Mouse (Mus musculus) embryonic facial prominence, embryonic 10.5 days (tissue): Measurements from ENCODE around the gene Gpr153. TPM values are rescaled to one million over a fixed set of nuclear protein-coding genes. Genes with fewer than 3 reads are reported as not detected.

Experiments
- DNase-seq: peaks from one replicate; pipeline ENCODE4 v3.0.0-alpha.2; 2017; ENCODE audit warnings: low spot score
- H3K27ac ChIP-seq: fragments of 300-500 bp; sonication (generic); replicated peaks from 2 replicates; pipeline ENCODE4 v1.5.1; 2016; ENCODE audit warnings: mild to moderate bottlenecking
- H3K27me3 ChIP-seq: fragments of 300-500 bp; sonication (generic); replicated peaks from 2 replicates; pipeline ENCODE4 v1.6.1; 2016; ENCODE audit warnings: low read depth, mild to moderate bottlenecking; ENCODE audit not compliant: poor library complexity, severe bottlenecking
- H3K36me3 ChIP-seq: fragments of 300-500 bp; sonication (generic); replicated peaks from 2 replicates; pipeline ENCODE4 v1.6.1; 2016; ENCODE audit warnings: mild to moderate bottlenecking, moderate library complexity
- H3K4me1 ChIP-seq: fragments of 300-500 bp; sonication (generic); 2 replicates; pipeline ENCODE4 v1.6.1; 2016
- H3K4me3 ChIP-seq: fragments of 300-500 bp; sonication (generic); 2 replicates; pipeline ENCODE4 v1.5.1; 2016; ENCODE audit warnings: mild to moderate bottlenecking, moderate library complexity
- H3K9me3 ChIP-seq: fragments of 300-500 bp; sonication (generic); 2 replicates; pipeline ENCODE4 v1.6.1; 2016; ENCODE audit warnings: mild to moderate bottlenecking
- WGBS: fragments of 180-500 bp; shearing (Covaris S2); methylation state at CpG from one replicate; pipeline ENCODE4 v1.1.7; 2016; 5-methylcytosine and 5-hydroxymethylcytosine counted together
- polyA plus RNA-seq: library from polyadenylated mRNA; unstranded; fragments of >200 nt; fragmentation: Nextera tagmentation; extraction: Ambion mirVana; gene quantifications from 2 replicates; pipeline ENCODE4 v1.2.1, GENCODE M21; 2016

The Gpr153 gene
- polyA plus RNA-seq, 1 experiment from 2014 or later, result 2.7 TPM

DNA sequence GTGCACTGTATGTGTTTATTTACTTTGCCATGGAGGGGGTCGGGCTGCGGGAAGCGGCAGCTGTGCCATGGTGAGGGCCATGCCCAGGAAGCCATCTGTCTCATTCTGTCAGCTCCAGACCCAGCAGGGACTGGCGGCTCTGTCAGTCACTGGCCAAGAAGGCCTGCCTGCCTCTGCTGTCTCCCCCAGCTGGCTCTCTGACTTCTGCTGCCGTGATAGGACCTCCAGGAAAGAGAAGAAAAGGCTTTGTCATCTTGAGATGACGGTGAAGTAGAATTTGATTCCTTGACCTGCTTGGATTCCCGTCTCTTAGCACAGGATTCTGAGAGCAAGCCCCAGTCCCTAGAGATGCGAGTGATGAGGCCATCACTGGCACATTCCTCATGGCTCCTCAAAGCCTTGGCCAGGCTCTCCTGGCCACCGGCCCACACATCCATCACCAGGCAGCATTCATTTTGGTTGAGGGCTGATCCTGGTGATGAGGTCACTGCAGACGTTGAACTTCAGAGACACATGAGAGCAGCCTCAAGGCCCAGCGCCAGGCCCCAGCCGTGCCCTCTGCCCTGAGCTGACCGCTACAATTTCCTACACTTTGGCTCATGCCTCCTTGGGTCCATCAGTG is 6.2 kb upstream of the Gpr153 start:
- H3K36me3 ChIP-seq, result no peaks in the 10 kb centered on the region; the same call in 1 of the 2 replicates
- H3K4me3 ChIP-seq, result no peak overlapping the region
- H3K9me3 ChIP-seq, result no peaks in the 10 kb centered on the region
- H3K4me1 ChIP-seq, result peaks cover 68% of the 10 kb centered on the region
- H3K27me3 ChIP-seq, result peaks cover 25% of the 10 kb centered on the region
- 84% methylated on average over 13 of the region's 13 CpGs for WGBS
- H3K27ac ChIP-seq, result no peak overlapping the region
- no peak for DNase-seq

DNA sequence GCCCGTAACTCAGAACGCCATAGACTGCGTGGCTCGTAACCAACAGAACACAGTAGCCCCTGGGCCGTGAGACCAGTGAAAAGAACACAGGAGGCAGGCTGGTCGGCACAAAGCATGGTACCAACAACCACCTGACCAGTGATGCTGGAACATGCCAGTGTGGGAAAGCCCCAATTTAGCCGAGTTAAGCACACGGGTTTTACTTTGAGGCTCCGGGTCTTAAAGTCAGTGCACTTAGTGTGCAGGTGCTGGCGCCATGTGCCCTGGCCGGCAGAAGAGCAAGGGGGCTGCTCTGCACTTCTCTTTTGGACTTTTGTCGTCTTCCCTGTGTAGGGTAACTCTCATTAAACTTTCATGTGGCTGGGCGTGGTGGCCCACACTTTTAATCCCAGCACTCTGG is 4.1 kb upstream of the Gpr153 start:
- WGBS, result 85% methylated on average over 13 of the region's 13 CpGs
- H3K27ac ChIP-seq, result no peak overlapping the region
- H3K36me3 ChIP-seq, result no peaks in the 10 kb centered on the region; the same call in 1 of the 2 replicates
- H3K4me1 ChIP-seq, result peaks cover 69% of the 10 kb centered on the region
- no peaks in the 10 kb centered on the region for H3K9me3 ChIP-seq
- no peak for DNase-seq
- H3K27me3 ChIP-seq, result peaks cover 46% of the 10 kb centered on the region
- H3K4me3 ChIP-seq, result no peak overlapping the region

DNA sequence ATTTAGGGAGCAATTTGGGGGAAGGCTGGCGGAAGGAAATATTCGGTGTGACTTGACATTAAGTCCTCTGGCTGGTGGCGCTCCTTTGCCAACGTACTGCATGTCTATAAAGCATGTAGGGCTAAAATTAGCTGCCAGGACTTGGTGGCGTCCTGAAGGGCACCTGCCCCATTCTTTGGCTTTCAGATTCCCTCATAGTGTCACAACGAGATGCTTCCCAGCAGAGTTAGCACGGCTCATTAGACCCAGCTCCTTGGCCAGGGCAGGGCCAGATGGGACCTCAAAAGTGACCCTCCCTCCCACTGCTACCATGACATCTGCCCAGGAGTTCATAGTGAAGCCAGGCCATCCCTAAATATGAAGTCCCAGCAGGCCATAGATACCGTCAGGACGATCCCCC is 3.4 kb upstream of the Gpr153 start:
- Histone ChIP-seq H3K27me3 (peaks cover 52% of the 10 kb centered on the region), H3K4me1 (peaks cover 72% of the 10 kb centered on the region), H3K4me3 (no peak overlapping the region), H3K36me3 (no peaks in the 10 kb centered on the region; the same call in 1 of the 2 replicates), H3K27ac (no peak overlapping the region), H3K9me3 (no peaks in the 10 kb centered on the region)
- no peak for DNase-seq
- 83% methylated on average over 9 of the region's 9 CpGs for WGBS

DNA sequence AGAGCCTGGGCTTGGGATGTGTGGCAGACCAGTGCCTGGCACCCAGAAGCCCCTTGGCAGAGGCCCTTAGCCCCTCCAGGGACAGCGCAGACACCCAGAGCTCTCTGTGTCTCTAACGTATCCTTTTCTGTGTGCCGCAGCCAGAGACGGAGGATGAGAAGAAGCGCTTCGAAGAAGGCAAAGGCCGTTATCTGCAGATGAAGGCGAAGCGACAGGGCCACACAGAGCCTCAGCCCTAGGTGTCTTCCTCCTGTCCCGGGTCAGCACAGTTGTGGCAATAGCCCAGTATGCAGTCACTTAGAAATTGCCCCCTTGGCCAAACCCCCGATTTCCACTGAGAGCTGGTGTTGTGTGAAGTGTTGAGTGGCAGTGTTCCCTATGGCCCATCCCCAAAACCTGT is 2.7 kb upstream of the Gpr153 start:
- peaks cover 69% of the 10 kb centered on the region for H3K4me1 ChIP-seq
- H3K27me3 ChIP-seq, result peaks cover 59% of the 10 kb centered on the region
- H3K27ac ChIP-seq, result no peak overlapping the region
- WGBS, result 89% methylated on average over 11 of the region's 11 CpGs
- no peaks in the 10 kb centered on the region for H3K9me3 ChIP-seq
- H3K36me3 ChIP-seq, result no peaks in the 10 kb centered on the region; the same call in 1 of the 2 replicates
- no peak overlapping the region for H3K4me3 ChIP-seq
- DNase-seq, result no peak

DNA sequence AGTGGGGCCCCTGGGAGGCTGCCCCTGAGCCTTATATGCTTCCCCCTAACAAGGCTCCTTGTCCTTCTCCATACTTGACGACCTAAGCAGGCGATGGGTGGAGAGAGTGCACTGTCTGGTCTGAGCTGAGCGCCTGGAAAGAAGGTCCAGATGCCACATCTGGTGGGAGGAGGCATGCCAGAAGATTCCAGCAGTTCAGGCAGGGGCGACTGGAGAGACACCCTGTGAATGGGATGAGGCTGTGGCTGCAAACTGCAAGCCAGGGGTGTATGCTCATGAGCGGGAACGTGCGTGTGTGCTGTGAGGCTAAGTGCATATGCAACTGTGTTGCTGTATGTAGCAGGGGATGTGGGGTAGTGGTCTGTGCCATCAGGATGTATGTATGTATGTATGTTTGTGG is 2.0 kb upstream of the Gpr153 start:
- H3K9me3 ChIP-seq, result no peaks in the 10 kb centered on the region
- WGBS, result 66% methylated on average over 7 of the region's 7 CpGs
- 0 out of 2 replicates have a peak overlapping the region, but pooled peaks have one; percentile 10 for H3K27ac ChIP-seq
- DNase-seq, result no peak
- peaks cover 66% of the 10 kb centered on the region for H3K27me3 ChIP-seq
- peaks cover 74% of the 10 kb centered on the region for H3K4me1 ChIP-seq
- H3K36me3 ChIP-seq, result no peaks in the 10 kb centered on the region; the same call in 1 of the 2 replicates
- H3K4me3 ChIP-seq, result no peak overlapping the region

DNA sequence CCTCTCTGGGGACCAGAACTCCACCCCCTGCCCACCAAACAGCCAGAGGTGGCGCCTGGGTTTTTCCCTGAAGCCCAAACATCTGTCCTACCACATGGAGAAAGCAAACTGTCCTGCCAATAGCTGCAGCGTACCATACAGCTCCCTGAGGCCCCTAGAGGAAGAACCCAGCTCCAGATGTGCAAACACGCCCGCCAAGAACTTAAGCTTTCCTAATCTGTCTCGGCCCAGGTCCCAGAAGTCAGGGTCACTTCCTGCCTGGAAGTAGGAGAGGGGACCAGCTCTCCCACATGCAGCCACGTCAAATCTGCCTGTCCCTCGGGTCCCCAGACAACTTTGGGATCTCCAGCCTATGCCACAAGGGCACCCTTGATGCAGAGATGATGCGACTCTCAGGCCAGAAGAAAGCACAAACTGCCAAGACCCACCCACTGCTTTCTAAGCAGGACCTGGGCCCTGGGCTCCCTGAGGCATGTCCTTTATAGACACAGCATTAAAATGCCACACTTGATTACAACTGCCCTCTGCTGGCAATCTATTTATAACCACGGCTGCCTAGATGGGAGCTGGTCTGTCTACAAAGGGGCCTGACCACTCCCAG is 1.5 kb upstream of the Gpr153 start:
- DNase-seq, result peak; percentile 40
- WGBS, result 24% methylated on average over 9 of the region's 9 CpGs
- H3K27ac ChIP-seq, result 0 out of 2 replicates have a peak overlapping the region, but pooled peaks have one; percentile 14
- H3K4me1 ChIP-seq, result peaks cover 72% of the 10 kb centered on the region
- no peaks in the 10 kb centered on the region; the same call in 1 of the 2 replicates for H3K36me3 ChIP-seq
- peaks cover 70% of the 10 kb centered on the region for H3K27me3 ChIP-seq
- H3K9me3 ChIP-seq, result no peaks in the 10 kb centered on the region
- H3K4me3 ChIP-seq, result peak overlapping the region; percentile 5; the same call in 1 of the 2 replicates

DNA sequence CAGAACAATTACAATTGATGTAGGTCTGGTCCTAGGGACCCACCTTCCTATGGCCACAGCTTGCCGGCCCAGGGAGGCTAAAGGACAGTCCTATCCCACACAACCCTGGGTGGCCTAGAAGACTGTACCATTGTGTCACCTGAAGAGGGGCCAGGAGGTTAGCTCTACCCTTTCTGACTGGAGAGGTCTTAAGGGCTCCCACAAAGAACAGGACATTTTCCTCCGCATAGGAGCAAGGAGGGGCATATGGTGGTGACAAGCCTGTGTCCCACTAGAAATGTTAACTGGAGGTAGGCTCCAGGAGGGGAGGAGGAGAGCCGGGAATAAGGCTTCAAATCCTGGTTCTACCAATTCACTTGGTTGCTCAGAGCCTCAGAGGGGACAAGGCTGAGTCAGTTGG is 841 bp upstream of the Gpr153 start:
- DNase-seq, result no peak
- peak overlapping the region; percentile 75; the same call in 1 of the 2 replicates for H3K4me3 ChIP-seq

DNA sequence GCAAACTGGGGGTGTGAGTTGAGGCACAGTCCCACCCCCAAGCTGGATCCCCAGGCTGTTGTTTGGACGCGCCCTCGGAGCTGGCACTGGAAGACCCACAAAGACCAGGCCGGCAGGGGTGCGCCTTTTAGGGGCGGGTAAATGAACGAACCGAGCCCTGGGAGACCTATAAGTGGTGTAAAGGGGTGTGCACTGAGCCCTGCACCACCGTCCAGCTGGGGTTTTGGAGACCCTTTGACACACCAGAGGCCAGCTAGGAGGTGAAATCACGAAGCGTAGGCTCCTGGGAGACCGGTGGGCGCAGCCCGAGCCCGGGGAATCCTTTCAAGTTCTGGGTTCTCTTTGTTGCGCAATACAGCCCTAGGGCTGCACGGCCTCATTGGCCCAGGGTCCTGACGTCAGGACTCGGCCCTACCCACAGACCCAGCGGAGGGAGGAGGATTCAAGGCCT is 674 bp downstream of the Gpr153 start:
- whole genome bisulfite sequencing, result under 1% methylated on average over 20 of the region's 20 CpGs
- H3K4me3 ChIP-seq, result peak overlapping the region; percentile 75
- H3K9me3 ChIP-seq, result no peaks in the 10 kb centered on the region
- DNase-seq, result peak; percentile 66
- H3K27me3 ChIP-seq, result peaks cover 81% of the 10 kb centered on the region
- no peaks in the 10 kb centered on the region for H3K36me3 ChIP-seq
- H3K27ac ChIP-seq, result peak overlapping the region; percentile 81
- peaks cover 61% of the 10 kb centered on the region for H3K4me1 ChIP-seq

More for the DNA sequence above, 841 bp upstream of the Gpr153 start:
- H3K9me3 ChIP-seq, result no peaks in the 10 kb centered on the region
- peak overlapping the region; percentile 14; the same call in 1 of the 2 replicates for H3K27ac ChIP-seq
- 15% methylated on average over 3 of the region's 3 CpGs for WGBS
- H3K36me3 ChIP-seq, result no peaks in the 10 kb centered on the region; the same call in 1 of the 2 replicates
- peaks cover 66% of the 10 kb centered on the region for H3K4me1 ChIP-seq
- H3K27me3 ChIP-seq, result peaks cover 70% of the 10 kb centered on the region

DNA sequence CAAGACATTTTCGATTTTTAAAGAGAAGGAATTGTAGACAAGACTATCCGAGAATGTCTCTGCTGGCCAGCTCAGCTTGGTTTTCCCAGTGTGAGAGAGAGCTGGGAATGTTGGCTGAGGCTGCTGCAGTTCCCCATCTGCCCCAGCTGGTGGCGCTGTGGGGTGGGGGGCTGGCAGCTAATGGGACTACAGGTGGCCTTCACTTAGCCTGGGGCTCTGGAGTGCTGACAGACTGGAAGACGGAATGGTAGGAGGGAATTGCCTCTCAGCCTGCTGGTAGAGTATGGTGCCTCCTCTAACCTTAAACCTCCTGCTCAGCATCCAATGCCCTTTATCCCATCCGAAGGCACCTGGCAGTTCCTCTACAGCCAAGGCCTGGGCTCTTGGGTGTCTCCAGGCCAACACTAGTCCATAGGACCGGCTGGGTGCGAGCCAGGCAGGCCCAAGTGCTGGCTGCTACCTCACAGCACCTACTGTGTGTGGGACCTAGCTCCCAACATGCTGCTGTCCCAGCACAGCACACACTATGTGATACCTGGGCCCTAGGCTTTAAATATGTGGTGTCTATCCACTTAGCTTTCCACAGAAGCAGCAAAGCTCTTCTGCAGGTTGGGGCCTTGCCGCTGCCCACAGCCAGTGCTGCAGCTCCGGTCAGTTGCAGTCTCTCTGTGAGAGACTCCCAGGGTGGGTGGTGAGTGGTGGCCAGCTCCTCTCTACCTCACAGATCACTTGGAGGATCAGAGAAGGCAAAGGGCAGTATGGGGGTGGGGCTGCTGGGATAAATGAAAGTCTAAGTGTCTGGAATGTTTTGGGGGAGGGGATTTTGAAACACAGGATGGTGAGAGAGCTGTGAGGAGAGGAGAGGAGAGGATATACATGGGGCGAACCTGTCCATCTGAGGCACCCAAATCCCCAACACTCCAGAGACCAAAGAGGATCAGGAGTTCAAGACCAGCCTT is 2.6 kb downstream of the Gpr153 start:
- peaks cover 88% of the 10 kb centered on the region for H3K27me3 ChIP-seq
- no peak overlapping the region for H3K4me3 ChIP-seq
- 47% methylated on average over 10 of the region's 10 CpGs for WGBS
- peaks cover 49% of the 10 kb centered on the region for H3K4me1 ChIP-seq
- peak; percentile 66 for DNase-seq
- H3K36me3 ChIP-seq, result 0 out of 2 replicates have a peak, but pooled peaks cover 3% of the 10 kb centered on the region
- no peaks in the 10 kb centered on the region for H3K9me3 ChIP-seq
- H3K27ac ChIP-seq, result no peak overlapping the region

DNA sequence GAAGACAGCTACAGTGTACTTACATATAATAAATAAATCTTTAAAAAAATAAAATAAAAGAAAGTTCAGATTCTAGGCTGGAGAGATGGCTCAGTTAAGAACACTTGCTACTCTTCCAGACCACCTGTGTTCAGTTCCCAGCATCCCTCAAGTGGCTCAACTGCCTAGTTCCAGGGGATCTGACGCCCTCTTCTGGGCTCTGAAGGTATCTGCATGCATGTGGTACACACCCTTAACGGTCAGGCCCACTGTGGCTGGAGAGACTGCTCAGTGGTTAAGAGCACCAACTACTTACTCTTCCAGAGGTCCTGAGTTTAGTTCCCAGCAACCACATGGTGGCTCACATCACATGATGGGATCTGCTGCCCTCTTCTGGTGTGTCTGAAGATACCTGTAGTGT is 3.9 kb downstream of the Gpr153 start:
- H3K27ac ChIP-seq, result no peak overlapping the region
- WGBS, result 66% methylated on average over 2 of the region's 2 CpGs
- H3K4me1 ChIP-seq, result peaks cover 40% of the 10 kb centered on the region
- DNase-seq, result no peak
- no peaks in the 10 kb centered on the region for H3K9me3 ChIP-seq
- peaks cover 89% of the 10 kb centered on the region for H3K27me3 ChIP-seq
- H3K4me3 ChIP-seq, result no peak overlapping the region
- H3K36me3 ChIP-seq, result 0 out of 2 replicates have a peak, but pooled peaks cover 3% of the 10 kb centered on the region

DNA sequence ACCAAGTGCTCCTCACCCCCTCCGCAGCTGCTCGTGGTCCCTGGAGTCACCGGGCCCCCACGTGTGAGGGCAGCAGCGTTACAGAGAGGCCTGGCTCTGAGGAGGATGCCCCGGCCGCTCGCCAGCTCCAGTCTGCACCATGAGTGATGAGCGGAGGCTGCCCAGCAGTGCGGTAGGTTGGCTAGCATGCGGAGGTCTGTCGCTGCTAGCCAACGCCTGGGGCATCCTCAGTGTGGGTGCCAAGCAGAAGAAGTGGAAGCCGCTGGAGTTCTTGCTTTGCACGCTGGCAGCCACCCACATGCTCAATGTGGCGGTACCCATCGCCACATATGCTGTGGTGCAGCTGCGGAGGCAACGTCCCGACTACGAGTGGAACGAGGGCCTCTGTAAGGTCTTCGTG is 5.0 kb downstream of the Gpr153 start:
- H3K4me1 ChIP-seq, result peaks cover 40% of the 10 kb centered on the region

DNA sequence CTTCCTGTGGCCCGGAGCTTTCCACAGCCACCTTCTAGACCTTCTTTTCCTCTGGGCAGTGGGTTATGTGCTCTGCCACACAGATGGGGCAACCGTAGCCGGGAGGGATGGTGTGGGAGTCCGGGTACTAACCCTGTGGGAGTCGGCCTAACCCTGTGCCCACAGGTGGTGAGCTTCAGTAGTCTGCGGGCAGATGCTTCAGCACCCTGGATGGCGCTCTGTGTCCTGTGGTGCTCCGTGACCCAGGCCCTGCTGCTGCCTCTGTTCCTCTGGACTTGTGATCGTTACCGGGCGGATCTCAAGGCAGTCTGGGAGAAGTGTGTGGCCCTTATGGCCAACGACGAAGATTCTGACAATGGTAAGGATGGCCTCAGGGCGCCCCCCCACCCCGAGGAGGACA is 7.6 kb downstream of the Gpr153 start:
- no peak for DNase-seq
- Histone ChIP-seq H3K36me3 (0 out of 2 replicates have a peak, but pooled peaks cover 3% of the 10 kb centered on the region), H3K4me1 (peaks cover 27% of the 10 kb centered on the region), H3K27ac (no peak overlapping the region), H3K4me3 (no peak overlapping the region), H3K27me3 (peaks cover 89% of the 10 kb centered on the region), H3K9me3 (no peaks in the 10 kb centered on the region)
- 42% methylated on average over 15 of the region's 15 CpGs for WGBS

More for the DNA sequence above, 5.0 kb downstream of the Gpr153 start:
- Histone ChIP-seq H3K27ac (no peak overlapping the region), H3K27me3 (peaks cover 89% of the 10 kb centered on the region), H3K9me3 (no peaks in the 10 kb centered on the region), H3K36me3 (0 out of 2 replicates have a peak, but pooled peaks cover 3% of the 10 kb centered on the region), H3K4me3 (no peak overlapping the region)
- 92% methylated on average over 23 of the region's 23 CpGs for WGBS
- no peak for DNase-seq
